ENCODE assay signal across 14 mouse cellular contexts in genomic region chr10:40249625-40250024, GRCm38 (mm10). TPM values are rescaled to one million over a fixed set of nuclear protein-coding genes. Genes with fewer than 3 reads are reported as not detected.
DNase-seq lines count a peak whose midpoint lies in the region; ATAC-seq and TF ChIP-seq lines count a peak whose summit lies in the region.
"Had no signal": no experiment of that assay in that cellular context is flagged by ENCODE, and none has a peak within 500 bp of the region (broad histone marks: within the 10 kb centered on the region; RNA-seq: fewer than 3 reads in every experiment).

No protein-coding gene starts in this region.

- no peaks in the 10 kb centered on the region for H3K27me3 ChIP-seq in heart, embryonic 11.5 days (ENCODE audit: control insufficient read depth, insufficient read depth, low read length)
- H3K27me3 ChIP-seq: embryonic facial prominence, embryonic 13.5 days; intestine, embryonic 15.5 days had no signal

- H3K4me2 ChIP-seq in heart, embryonic 11.5 days = no peak overlapping the region
- H3K4me2 ChIP-seq: embryonic facial prominence, embryonic 13.5 days; intestine, embryonic 15.5 days had no signal

- DNase-seq in embryo, embryonic 11 days = peak; percentile 10
- DNase-seq in embryo, embryonic 9.5 days (ENCODE audit: extremely low spot score) = no peak
- no peak for DNase-seq in left cerebral cortex, adult 2 months (ENCODE audit: extremely low spot score in 1 of 2, low spot score in 2 of 2)
- DNase-seq in left cerebral cortex, postnatal 10 days (ENCODE audit: extremely low spot score in 1 of 2, low spot score in 2 of 2) = no peak
- DNase-seq in 3T3-L1 (ENCODE audit: low read depth, low spot score) (peak; percentile 40), adipocyte (ENCODE audit: low spot score) (peak; percentile 52)
- no peak for DNase-seq in spleen, adult 18-20 months
- DNase-seq: adrenal gland, postnatal 14 days; cerebellum, adult 11-12 months had no signal

- no peak overlapping the region for H3K9ac ChIP-seq in heart, embryonic 11.5 days (ENCODE audit: low read depth, low read length)
- H3K9ac ChIP-seq: embryonic facial prominence, embryonic 13.5 days; intestine, embryonic 15.5 days had no signal

- no peaks in the 10 kb centered on the region for H3K4me1 ChIP-seq in heart, embryonic 11.5 days (ENCODE audit: control insufficient read depth, insufficient read depth, low read length)

- H3K36me3 ChIP-seq in heart, embryonic 11.5 days (ENCODE audit: control insufficient read depth, insufficient read depth, low read length) = peaks cover 27% of the 10 kb centered on the region

- H3K27ac ChIP-seq in left cerebral cortex, adult 2 months = no peak overlapping the region
- no peak overlapping the region for H3K27ac ChIP-seq in heart, embryonic 11.5 days (ENCODE audit: low read depth, low read length)
- H3K27ac ChIP-seq: embryonic facial prominence, embryonic 13.5 days; intestine, embryonic 15.5 days; limb, embryonic 10.5 days had no signal

- no peak for ATAC-seq in heart, embryonic 11.5 days (replicated peaks; ENCODE audit: insufficient number of reproducible peaks, low FRiP score, low TSS enrichment)
- ATAC-seq: forebrain, embryonic 16.5 days; intestine, embryonic 15.5 days had no signal

- no peaks in the 10 kb centered on the region for H3K9me3 ChIP-seq in heart, embryonic 11.5 days (replicated peaks; ENCODE audit: control insufficient read depth, low read length)
- H3K9me3 ChIP-seq: embryonic facial prominence, embryonic 13.5 days; intestine, embryonic 15.5 days; limb, embryonic 10.5 days had no signal

- peak; percentile 41 for TF ChIP-seq CTCF in left cerebral cortex, adult 2 months (IDR thresholded peaks at IDR 0.05)

- H3K4me3 ChIP-seq in left cerebral cortex, adult 2 months = no peak overlapping the region
- H3K4me3 ChIP-seq in heart, embryonic 11.5 days (ENCODE audit: low read depth, low read length) = no peak overlapping the region
- H3K4me3 ChIP-seq: embryonic facial prominence, embryonic 13.5 days; intestine, embryonic 15.5 days; limb, embryonic 10.5 days had no signal

- intact Hi-C loops in left cerebral cortex, adult 2 months (cut with DNase I) = no loop called here
- intact Hi-C loops in left cerebral cortex, postnatal 10 days (cut with DNase I) = no loop called here

- WGBS in heart, embryonic 11.5 days (ENCODE audit: insufficient replicate concordance) = 90% methylated on average over 9 of the region's 9 CpGs

RNA-seq across cellular contexts. Expression of gene Rpf2, which starts 2.8 kb away (rescaled TPM):
- 10 to 100 TPM; 15.2 to 15.6 TPM for total RNA-seq in left cerebral cortex, adult 2 months (2021)
- total RNA-seq in left cerebral cortex, postnatal 10 days (2021) = 10 to 100 TPM; 25.9 to 30.9 TPM
- 44.1 and 54.0 TPM in 2 replicates for polyA plus RNA-seq in heart, embryonic 11.5 days (2014; fragmentation: Nextera tagmentation; extraction: Ambion mirVana)

RNA-seq across cellular contexts. Expression of gene Gtf3c6, which starts 8.3 kb away (rescaled TPM):
- total RNA-seq in left cerebral cortex, adult 2 months (2021) = 10 to 100 TPM; 21.0 to 30.7 TPM
- 10 to 100 TPM; 25.1 to 28.8 TPM for total RNA-seq in left cerebral cortex, postnatal 10 days (2021)
- 91.9 and 105 TPM in 2 replicates for polyA plus RNA-seq in heart, embryonic 11.5 days (2014; fragmentation: Nextera tagmentation; extraction: Ambion mirVana)

RNA-seq across cellular contexts. Expression of gene Amd1, which starts 52.4 kb away (rescaled TPM):
- total RNA-seq in left cerebral cortex, adult 2 months (2021) = 10 to 100 TPM; 85.7 to 86.1 TPM
- 10 to 100 TPM; 47.5 to 50.0 TPM for total RNA-seq in left cerebral cortex, postnatal 10 days (2021)
- 64.6 and 68.3 TPM in 2 replicates for polyA plus RNA-seq in heart, embryonic 11.5 days (2014; fragmentation: Nextera tagmentation; extraction: Ambion mirVana)

Comparison
In these comparisons a context has a peak if more than half of its experiments do, and no peak if none do; other contexts are left out.
1. DNase-seq: peak in embryo, embryonic 11 days (single experiment), 3T3-L1 (single experiment) and adipocyte (single experiment); none in embryo, embryonic 9.5 days (single experiment), left cerebral cortex, adult 2 months (0 of 2), left cerebral cortex, postnatal 10 days (0 of 2) and spleen, adult 18-20 months (0 of 2).